7 mouse cellular contexts compared by ENCODE assay signal in genomic region chr1:76866304-76866968, GRCm38 (mm10).
DNase-seq lines count a peak whose midpoint lies in the region; ATAC-seq and TF ChIP-seq lines count a peak whose summit lies in the region.

No protein-coding gene starts in this region.

- H3K4me2 ChIP-seq in midbrain, embryonic 15.5 days = no peak overlapping the region
- peak overlapping the region; percentile 35; the same call in 1 of the 2 replicates for H3K4me2 ChIP-seq in hindbrain, postnatal 0 days (ENCODE audit: low read depth, low read length)
- peak overlapping the region; percentile 35 for H3K4me2 ChIP-seq in limb, embryonic 15.5 days

- H3K27me3 ChIP-seq in midbrain, embryonic 10.5 days (ENCODE audit: low read depth, poor library complexity, severe bottlenecking) = no peaks in the 10 kb centered on the region
- H3K27me3 ChIP-seq in midbrain, embryonic 15.5 days (replicated peaks) = no peaks in the 10 kb centered on the region
- H3K27me3 ChIP-seq in hindbrain, postnatal 0 days (ENCODE audit: insufficient read depth, low read length) = no peaks in the 10 kb centered on the region
- no peaks in the 10 kb centered on the region for H3K27me3 ChIP-seq in limb, embryonic 15.5 days

- H3K9ac ChIP-seq in midbrain, embryonic 15.5 days = no peak overlapping the region
- no peak overlapping the region for H3K9ac ChIP-seq in hindbrain, postnatal 0 days (replicated peaks; ENCODE audit: low read length)
- H3K9ac ChIP-seq in limb, embryonic 15.5 days = no peak overlapping the region

- H3K36me3 ChIP-seq in midbrain, embryonic 10.5 days = no peaks in the 10 kb centered on the region
- no peaks in the 10 kb centered on the region for H3K36me3 ChIP-seq in midbrain, embryonic 15.5 days (replicated peaks)
- H3K36me3 ChIP-seq in hindbrain, postnatal 0 days (ENCODE audit: insufficient read depth, low read length) = no peaks in the 10 kb centered on the region
- no peaks in the 10 kb centered on the region for H3K36me3 ChIP-seq in limb, embryonic 15.5 days

- peak; percentile 12 for DNase-seq in midbrain, embryonic 10.5 days (ENCODE audit: low spot score)
- DNase-seq in embryo, embryonic 10.5 days (ENCODE audit: low spot score) = peak; percentile 64
- DNase-seq in hindbrain, postnatal 0 days (ENCODE audit: low spot score) = no peak
- DNase-seq in MN1 (ENCODE audit: low spot score) = no peak

- no peak for ATAC-seq in midbrain, embryonic 15.5 days (replicated peaks)
- no peak for ATAC-seq in hindbrain, postnatal 0 days
- no peak for ATAC-seq in limb, embryonic 15.5 days (ENCODE audit: insufficient number of reproducible peaks, low FRiP score, low TSS enrichment, low read depth)
- ATAC-seq in erythroblast, adult 5-6 weeks (replicated peaks; ENCODE audit: low FRiP score, poor library complexity, severe bottlenecking) = no peak

- no peak for TF ChIP-seq CTCF in hindbrain, postnatal 0 days (IDR thresholded peaks at IDR 0.05; ENCODE audit: low read depth)

- H3K4me1 ChIP-seq in midbrain, embryonic 10.5 days = no peaks in the 10 kb centered on the region
- no peaks in the 10 kb centered on the region for H3K4me1 ChIP-seq in midbrain, embryonic 15.5 days
- no peaks in the 10 kb centered on the region for H3K4me1 ChIP-seq in hindbrain, postnatal 0 days (ENCODE audit: insufficient read depth, low read length)
- 0 out of 2 replicates have a peak, but pooled peaks cover 6% of the 10 kb centered on the region for H3K4me1 ChIP-seq in limb, embryonic 15.5 days

- no peak overlapping the region for H3K4me3 ChIP-seq in midbrain, embryonic 10.5 days
- H3K4me3 ChIP-seq in midbrain, embryonic 15.5 days = no peak overlapping the region
- H3K4me3 ChIP-seq in hindbrain, postnatal 0 days (ENCODE audit: low read length) = no peak overlapping the region
- H3K4me3 ChIP-seq in limb, embryonic 15.5 days = peak overlapping the region; percentile 24

- H3K27ac ChIP-seq in midbrain, embryonic 10.5 days (replicated peaks) = no peak overlapping the region
- no peak overlapping the region for H3K27ac ChIP-seq in midbrain, embryonic 15.5 days
- peak overlapping the region; percentile 36; the same call in 1 of the 2 replicates for H3K27ac ChIP-seq in hindbrain, postnatal 0 days
- no peak overlapping the region for H3K27ac ChIP-seq in limb, embryonic 15.5 days

- no peaks in the 10 kb centered on the region for H3K9me3 ChIP-seq in midbrain, embryonic 10.5 days (replicated peaks)
- H3K9me3 ChIP-seq in midbrain, embryonic 15.5 days = no peaks in the 10 kb centered on the region
- no peaks in the 10 kb centered on the region for H3K9me3 ChIP-seq in hindbrain, postnatal 0 days (ENCODE audit: low read length)
- H3K9me3 ChIP-seq in limb, embryonic 15.5 days = no peaks in the 10 kb centered on the region

- WGBS in midbrain, embryonic 10.5 days = 76% methylated on average over 15 of the region's 15 CpGs
- 80% methylated on average over 15 of the region's 15 CpGs for whole genome bisulfite sequencing in midbrain, embryonic 15.5 days
- 58% methylated on average over 15 of the region's 15 CpGs for WGBS in hindbrain, postnatal 0 days
- WGBS in limb, embryonic 15.5 days = 35% methylated on average over 15 of the region's 15 CpGs

Comparison
In these comparisons a context has a peak if more than half of its experiments do, and no peak if none do; other contexts are left out.
1. DNase-seq: peak in midbrain, embryonic 10.5 days (single experiment) and embryo, embryonic 10.5 days (single experiment); none in hindbrain, postnatal 0 days (single experiment) and MN1 (single experiment).